Mouse (Mus musculus): ENCODE measurements around the gene Gm17268. TPM values are rescaled to one million over a fixed set of nuclear protein-coding genes. Genes with fewer than 3 reads are reported as not detected.

The Gm17268 gene
- not detected in 2 replicates for polyA plus RNA-seq (2016; fragmentation: Nextera tagmentation; extraction: Ambion mirVana)

DNA sequence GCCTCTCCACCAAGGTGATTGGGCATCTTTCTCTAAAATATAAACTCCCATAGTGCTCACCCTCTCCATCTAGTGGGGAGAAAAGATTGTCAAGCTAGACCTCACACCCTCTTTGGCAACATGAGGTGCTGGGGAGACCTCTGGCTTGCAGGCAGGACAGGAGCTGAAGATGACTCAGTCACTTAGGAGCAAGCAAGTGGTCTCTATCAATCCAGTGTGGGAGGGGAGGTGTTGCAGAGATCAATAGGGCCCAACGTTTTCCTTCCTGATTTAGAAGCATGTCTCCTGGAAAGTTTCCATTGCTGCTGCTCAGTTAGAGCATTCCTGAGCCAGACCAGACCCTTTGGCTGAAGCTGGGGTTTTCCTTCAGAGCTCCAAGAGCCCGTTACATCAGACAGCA lies at the start of gene Gm17268:
TSS of gene Gm17268 (minus strand) at position 28 of the 400 bp plus-strand sequence.
- Histone ChIP-seq H3K36me3 (no peaks in the 10 kb centered on the region), H3K9me3 (no peaks in the 10 kb centered on the region), H3K27me3 (no peaks in the 10 kb centered on the region), H3K4me1 (0 out of 2 replicates have a peak, but pooled peaks cover under 1% of the 10 kb centered on the region), H3K9ac (no peak within 1 kb of the TSS), H3K4me2 (replicated peaks) (no peak within 1 kb of the TSS), H3K27ac (no peak within 1 kb of the TSS), H3K4me3 (no peak within 1 kb of the TSS)
- no peak for ATAC-seq (ENCODE audit: insufficient number of reproducible peaks, insufficient read depth, low FRiP score, low TSS enrichment)
- 52% methylated on average over 2 of the region's 2 CpGs for WGBS

DNA sequence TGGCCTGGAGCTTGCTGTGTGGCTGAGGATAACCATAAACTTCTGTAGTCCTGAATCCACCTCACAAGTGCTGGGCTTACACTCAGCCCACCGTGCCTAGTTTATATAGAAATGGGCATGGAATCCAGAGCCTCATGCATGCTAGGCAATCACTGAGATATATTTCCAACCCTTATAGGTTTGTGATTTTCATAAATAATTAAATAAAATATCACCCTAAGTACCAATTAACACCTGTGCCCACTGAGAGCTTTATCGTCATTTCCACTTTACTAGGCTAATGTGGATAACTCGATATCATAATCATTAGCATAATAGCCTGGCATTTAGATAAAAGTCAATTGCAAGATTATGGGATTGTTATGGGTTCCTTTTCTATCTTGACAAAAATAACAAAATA lies 46.0 kb upstream of the Gm17268 start:
- no peak overlapping the region for H3K4me3 ChIP-seq
- no peaks in the 10 kb centered on the region for H3K4me1 ChIP-seq
- H3K27me3 ChIP-seq, result no peaks in the 10 kb centered on the region
- H3K9ac ChIP-seq, result no peak overlapping the region
- ATAC-seq (ENCODE audit: insufficient number of reproducible peaks, insufficient read depth, low FRiP score, low TSS enrichment), result no peak
- H3K9me3 ChIP-seq, result no peaks in the 10 kb centered on the region
- WGBS, result 87% methylated on average over 3 of the region's 3 CpGs
- H3K27ac ChIP-seq, result no peak overlapping the region
- H3K4me2 ChIP-seq (replicated peaks), result no peak overlapping the region
- no peaks in the 10 kb centered on the region for H3K36me3 ChIP-seq

DNA sequence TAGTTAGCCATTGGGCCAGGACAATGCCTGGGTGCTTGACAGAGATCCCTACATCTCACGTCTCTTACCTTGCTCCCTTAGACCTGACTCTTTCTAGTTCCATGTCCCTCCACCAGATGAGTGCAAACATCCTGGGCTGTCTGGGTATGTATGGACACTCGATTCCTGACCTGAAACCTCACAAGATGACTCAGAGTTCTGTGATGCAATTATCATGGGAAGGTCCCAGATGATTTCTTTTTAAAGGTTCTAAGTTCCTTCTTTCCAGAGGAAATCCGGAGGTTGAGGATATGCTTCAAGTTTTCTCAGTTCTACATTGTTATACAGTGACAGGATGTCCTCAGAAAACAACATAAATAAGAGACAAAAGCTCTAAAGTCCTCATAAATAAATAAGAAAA lies 42.5 kb upstream of the Gm17268 start:
- no peak overlapping the region for H3K27ac ChIP-seq
- no peak for ATAC-seq (ENCODE audit: insufficient number of reproducible peaks, insufficient read depth, low FRiP score, low TSS enrichment)
- H3K9me3 ChIP-seq, result no peaks in the 10 kb centered on the region
- no peak overlapping the region for H3K9ac ChIP-seq
- H3K4me3 ChIP-seq, result no peak overlapping the region
- H3K4me2 ChIP-seq (replicated peaks), result no peak overlapping the region
- H3K36me3 ChIP-seq, result no peaks in the 10 kb centered on the region
- no peaks in the 10 kb centered on the region for H3K27me3 ChIP-seq
- 72% methylated on average over 3 of the region's 3 CpGs for WGBS
- no peaks in the 10 kb centered on the region for H3K4me1 ChIP-seq

DNA sequence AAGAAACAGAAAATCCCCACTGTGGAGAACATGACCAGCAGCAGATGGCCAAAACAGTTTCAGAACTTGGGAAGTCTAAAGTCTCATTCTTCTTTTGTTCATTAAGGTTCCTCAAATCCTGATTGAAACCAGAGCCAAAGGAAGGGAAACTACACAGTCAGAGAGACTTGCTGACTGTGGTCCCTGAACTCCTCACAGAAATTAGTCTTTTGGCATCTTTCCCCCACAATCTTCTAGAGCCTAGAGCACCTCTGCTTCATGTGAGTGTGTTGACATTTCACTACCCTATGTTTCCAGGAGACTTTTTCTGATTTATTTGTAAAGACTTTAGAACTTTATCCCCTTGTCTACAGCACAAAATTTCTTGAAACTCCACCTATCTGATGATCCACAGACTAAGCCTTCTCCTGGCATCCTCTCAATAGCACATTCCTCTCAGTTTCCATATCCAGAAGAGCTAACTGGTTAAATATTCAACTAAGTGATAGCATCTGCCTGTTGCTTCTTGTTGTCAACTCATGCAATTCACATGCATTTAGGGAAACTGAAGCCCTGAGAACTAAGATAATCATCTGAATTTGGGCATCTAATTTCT lies 39.9 kb upstream of the Gm17268 start:
- H3K4me2 ChIP-seq (replicated peaks), result no peak overlapping the region
- 0 out of 2 replicates have a peak, but pooled peaks cover 5% of the 10 kb centered on the region for H3K9me3 ChIP-seq
- H3K9ac ChIP-seq, result no peak overlapping the region
- H3K27ac ChIP-seq, result no peak overlapping the region
- H3K36me3 ChIP-seq, result no peaks in the 10 kb centered on the region
- no peak for ATAC-seq (ENCODE audit: insufficient number of reproducible peaks, insufficient read depth, low FRiP score, low TSS enrichment)
- H3K27me3 ChIP-seq, result no peaks in the 10 kb centered on the region
- H3K4me1 ChIP-seq, result no peaks in the 10 kb centered on the region
- no peak overlapping the region for H3K4me3 ChIP-seq

DNA sequence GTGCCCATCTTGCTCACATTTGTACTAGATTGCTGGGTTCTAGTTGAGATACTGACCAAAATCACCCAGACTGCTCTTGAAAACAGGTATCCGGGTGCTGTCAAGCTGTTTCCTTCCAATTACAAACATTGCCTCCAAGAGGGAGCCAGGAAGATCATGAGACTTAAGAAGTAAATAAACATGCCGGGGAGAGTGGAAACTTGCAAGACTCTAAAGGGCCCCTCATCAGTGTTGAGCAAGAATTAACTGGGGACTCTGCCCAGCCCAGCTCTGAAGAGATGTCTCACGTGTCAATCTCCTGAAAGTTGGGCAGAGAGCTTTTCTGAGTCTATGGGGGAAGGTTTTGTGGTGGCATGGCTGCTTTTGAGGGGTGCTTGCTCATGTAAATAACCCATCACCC lies 38.7 kb upstream of the Gm17268 start:
- no peaks in the 10 kb centered on the region for H3K36me3 ChIP-seq
- no peaks in the 10 kb centered on the region for H3K27me3 ChIP-seq
- H3K4me1 ChIP-seq, result no peaks in the 10 kb centered on the region
- H3K4me3 ChIP-seq, result no peak overlapping the region
- no peak overlapping the region for H3K9ac ChIP-seq
- 0 out of 2 replicates have a peak, but pooled peaks cover 5% of the 10 kb centered on the region for H3K9me3 ChIP-seq
- H3K4me2 ChIP-seq (replicated peaks), result no peak overlapping the region
- no peak overlapping the region for H3K27ac ChIP-seq
- ATAC-seq (ENCODE audit: insufficient number of reproducible peaks, insufficient read depth, low FRiP score, low TSS enrichment), result no peak
- 76% methylated on average over 3 of the region's 3 CpGs for WGBS

DNA sequence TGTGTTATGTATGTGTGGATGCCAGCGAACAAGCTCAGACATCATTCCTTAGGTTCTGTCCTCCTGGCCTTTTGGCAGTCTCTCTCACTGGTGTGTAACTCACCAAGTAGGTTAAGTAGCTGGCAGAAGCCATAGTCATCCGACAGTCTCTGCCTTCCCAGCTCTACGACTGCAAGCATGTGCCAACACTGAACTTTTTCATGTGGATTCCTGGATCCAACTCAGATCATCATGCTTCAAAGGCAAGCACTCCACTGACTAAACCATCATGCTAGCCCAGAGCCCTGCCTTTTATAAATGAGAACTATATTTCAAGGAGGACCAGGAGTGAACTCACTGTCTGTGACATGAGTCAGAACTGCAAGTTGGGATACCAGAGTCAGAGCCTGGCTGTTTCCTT lies 35.3 kb upstream of the Gm17268 start:
- WGBS, result 78% methylated on average over 3 of the region's 3 CpGs

DNA sequence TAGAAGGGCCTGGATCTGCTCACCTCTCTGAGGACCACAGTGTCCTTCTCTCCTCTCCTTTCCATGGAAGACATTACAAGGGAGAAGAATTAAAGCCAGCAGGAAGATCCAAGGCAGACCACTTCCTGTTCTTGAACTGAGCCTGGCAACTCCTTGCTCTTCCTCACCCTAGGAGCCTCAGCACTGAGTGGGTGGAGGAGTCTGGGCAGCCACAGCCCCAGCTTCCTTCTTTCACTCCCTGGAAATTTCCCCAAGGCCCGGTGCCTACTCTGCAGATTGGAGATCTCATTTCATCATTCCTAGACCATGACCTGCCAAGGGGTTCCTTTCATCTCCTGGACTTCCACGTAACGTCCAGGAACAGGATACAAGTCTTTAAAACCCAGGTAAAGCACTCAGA lies 34.6 kb upstream of the Gm17268 start:
- no peak for ATAC-seq (ENCODE audit: insufficient number of reproducible peaks, insufficient read depth, low FRiP score, low TSS enrichment)
- no peak overlapping the region for H3K4me2 ChIP-seq (replicated peaks)
- no peak overlapping the region for H3K4me3 ChIP-seq
- H3K27ac ChIP-seq, result no peak overlapping the region
- 0 out of 2 replicates have a peak, but pooled peaks cover 5% of the 10 kb centered on the region for H3K9me3 ChIP-seq
- WGBS, result 73% methylated on average over 3 of the region's 3 CpGs
- no peaks in the 10 kb centered on the region for H3K4me1 ChIP-seq
- H3K27me3 ChIP-seq, result no peaks in the 10 kb centered on the region
- no peaks in the 10 kb centered on the region for H3K36me3 ChIP-seq
- H3K9ac ChIP-seq, result no peak overlapping the region

More for the DNA sequence above, 35.3 kb upstream of the Gm17268 start:
- Histone ChIP-seq H3K4me2 (replicated peaks) (no peak overlapping the region), H3K9me3 (0 out of 2 replicates have a peak, but pooled peaks cover 5% of the 10 kb centered on the region), H3K4me1 (no peaks in the 10 kb centered on the region), H3K36me3 (no peaks in the 10 kb centered on the region), H3K9ac (no peak overlapping the region), H3K4me3 (no peak overlapping the region), H3K27ac (no peak overlapping the region), H3K27me3 (no peaks in the 10 kb centered on the region)
- no peak for ATAC-seq (ENCODE audit: insufficient number of reproducible peaks, insufficient read depth, low FRiP score, low TSS enrichment)

DNA sequence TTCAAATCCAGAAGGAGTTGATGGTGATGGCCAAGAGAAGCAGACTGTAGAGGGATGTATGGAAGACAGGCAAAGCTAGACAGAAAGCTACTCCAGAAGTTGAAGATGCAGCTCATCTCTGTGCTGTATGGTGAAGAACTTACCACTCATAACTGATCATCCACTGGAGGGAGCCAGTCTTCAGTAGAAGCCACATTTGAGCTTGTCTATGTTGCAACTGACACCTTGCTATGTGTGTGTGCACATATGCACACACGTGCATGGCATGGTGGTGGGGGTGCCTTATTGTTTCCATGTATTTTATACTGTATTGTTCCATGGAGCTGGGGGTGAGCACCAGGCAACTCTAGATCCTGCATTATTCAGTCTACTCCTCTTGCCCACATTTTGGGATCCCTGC lies 34.0 kb upstream of the Gm17268 start:
- Histone ChIP-seq H3K4me2 (replicated peaks) (no peak overlapping the region), H3K27ac (no peak overlapping the region), H3K27me3 (no peaks in the 10 kb centered on the region), H3K9ac (no peak overlapping the region), H3K9me3 (0 out of 2 replicates have a peak, but pooled peaks cover 5% of the 10 kb centered on the region), H3K36me3 (no peaks in the 10 kb centered on the region), H3K4me3 (no peak overlapping the region), H3K4me1 (no peaks in the 10 kb centered on the region)
- 96% methylated on average over 1 of the region's 1 CpGs for WGBS
- no peak for ATAC-seq (ENCODE audit: insufficient number of reproducible peaks, insufficient read depth, low FRiP score, low TSS enrichment)

DNA sequence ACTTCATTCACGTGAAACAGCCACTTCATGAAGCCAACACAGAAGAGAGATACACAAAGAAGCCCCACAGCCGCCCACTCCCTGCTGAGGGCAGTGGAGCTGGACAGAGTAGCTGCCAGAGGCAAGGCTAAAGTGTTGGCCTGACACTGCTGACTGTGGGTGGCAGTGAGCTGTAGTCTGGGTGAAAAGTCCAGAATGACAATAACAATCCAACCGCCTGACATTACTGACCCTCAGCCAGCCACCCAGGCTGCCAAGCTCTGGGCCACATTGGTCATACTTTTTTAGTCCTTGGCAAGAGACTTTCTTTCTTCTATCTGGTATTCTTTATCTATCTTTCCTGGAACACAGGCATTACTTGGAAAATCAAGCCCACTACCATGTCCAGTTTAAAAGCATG lies 32.7 kb upstream of the Gm17268 start:
- no peak overlapping the region for H3K4me2 ChIP-seq (replicated peaks)
- H3K27me3 ChIP-seq, result no peaks in the 10 kb centered on the region
- ATAC-seq (ENCODE audit: insufficient number of reproducible peaks, insufficient read depth, low FRiP score, low TSS enrichment), result no peak
- H3K4me3 ChIP-seq, result no peak overlapping the region
- no peaks in the 10 kb centered on the region for H3K4me1 ChIP-seq
- no peak overlapping the region for H3K27ac ChIP-seq
- 0 out of 2 replicates have a peak, but pooled peaks cover 5% of the 10 kb centered on the region for H3K9me3 ChIP-seq
- no peak overlapping the region for H3K9ac ChIP-seq
- WGBS, result 76% methylated on average over 3 of the region's 3 CpGs
- H3K36me3 ChIP-seq, result no peaks in the 10 kb centered on the region

DNA sequence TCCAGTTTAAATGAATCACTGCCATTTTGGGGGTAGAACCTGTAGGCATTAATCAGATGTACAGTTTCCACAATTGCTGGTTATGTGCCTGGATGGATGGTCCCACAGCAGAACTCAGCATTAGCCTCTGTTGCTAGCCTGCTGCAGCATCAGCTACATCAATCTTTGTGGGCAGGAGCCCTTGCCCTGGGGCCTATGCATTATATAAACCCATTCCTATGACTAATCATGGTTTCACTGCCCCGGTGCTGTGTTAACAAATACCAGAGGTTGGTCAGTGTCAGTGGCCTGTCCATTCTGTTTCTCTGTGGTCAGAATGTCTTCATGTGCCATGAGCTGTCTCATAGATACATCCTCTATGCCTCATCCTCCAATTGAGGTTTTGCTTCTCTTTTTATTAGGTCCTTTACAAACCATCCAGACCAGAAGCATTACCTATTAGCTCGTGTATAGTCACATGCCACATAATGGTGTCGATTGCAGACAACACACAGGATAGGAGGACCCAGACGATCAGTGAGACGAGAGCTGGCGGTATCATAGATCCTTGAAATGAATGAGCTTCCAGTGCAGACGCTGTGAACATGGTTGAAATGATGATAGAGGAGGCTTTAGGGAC lies 28.7 kb upstream of the Gm17268 start:
- Histone ChIP-seq H3K9ac (no peak overlapping the region), H3K27me3 (no peaks in the 10 kb centered on the region), H3K4me3 (no peak overlapping the region), H3K4me2 (replicated peaks) (no peak overlapping the region), H3K4me1 (no peaks in the 10 kb centered on the region), H3K27ac (no peak overlapping the region), H3K9me3 (no peaks in the 10 kb centered on the region), H3K36me3 (no peaks in the 10 kb centered on the region)
- ATAC-seq (ENCODE audit: insufficient number of reproducible peaks, insufficient read depth, low FRiP score, low TSS enrichment), result no peak
- 80% methylated on average over 7 of the region's 7 CpGs for WGBS

DNA sequence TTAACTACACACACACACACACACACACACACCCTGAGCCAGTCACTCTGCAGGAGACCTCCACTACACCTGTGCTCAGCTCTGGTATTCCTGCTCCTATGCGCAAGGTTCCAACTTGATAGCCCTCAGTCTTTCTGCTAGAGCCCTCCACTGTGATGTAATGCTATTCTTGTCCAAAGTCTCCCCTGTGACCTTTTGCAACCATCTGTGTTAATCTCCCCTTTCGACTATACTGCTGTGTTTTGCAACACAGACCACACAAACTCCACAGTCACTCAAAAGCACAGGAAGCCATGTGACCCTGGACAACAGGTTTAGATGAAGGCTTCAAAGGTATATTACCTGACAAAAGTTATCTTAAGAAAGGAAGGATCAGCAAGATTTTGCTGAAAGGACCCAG lies 25.1 kb upstream of the Gm17268 start:
- H3K27me3 ChIP-seq, result no peaks in the 10 kb centered on the region
- no peak for ATAC-seq (ENCODE audit: insufficient number of reproducible peaks, insufficient read depth, low FRiP score, low TSS enrichment)
- no peaks in the 10 kb centered on the region for H3K4me1 ChIP-seq
- H3K9me3 ChIP-seq, result no peaks in the 10 kb centered on the region
- H3K4me3 ChIP-seq, result no peak overlapping the region
- no peak overlapping the region for H3K4me2 ChIP-seq (replicated peaks)
- no peak overlapping the region for H3K9ac ChIP-seq
- H3K36me3 ChIP-seq, result no peaks in the 10 kb centered on the region
- 69% methylated on average over 2 of the region's 2 CpGs for WGBS
- H3K27ac ChIP-seq, result no peak overlapping the region

DNA sequence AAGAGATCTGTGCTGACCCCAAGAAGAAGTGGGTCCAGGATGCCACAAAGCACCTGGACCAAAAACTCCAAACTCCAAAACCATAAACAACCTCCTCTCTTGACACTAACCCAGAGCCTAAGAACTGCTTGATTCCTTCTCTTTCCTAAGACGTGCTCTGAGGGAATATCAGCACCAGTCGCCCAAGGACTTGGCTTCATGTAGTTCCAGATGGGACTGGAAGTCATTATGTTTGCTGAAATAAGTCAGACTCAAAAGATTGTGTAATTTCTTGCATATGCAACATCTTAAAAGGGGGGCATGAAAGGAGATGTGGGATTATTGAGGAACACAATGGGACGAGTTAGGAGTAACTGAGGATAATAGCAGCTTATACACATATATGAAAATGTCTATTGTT lies 23.9 kb upstream of the Gm17268 start:
- ATAC-seq (ENCODE audit: insufficient number of reproducible peaks, insufficient read depth, low FRiP score, low TSS enrichment), result no peak
- WGBS, result 41% methylated on average over 3 of the region's 3 CpGs
- Histone ChIP-seq H3K4me2 (replicated peaks) (no peak overlapping the region), H3K4me1 (no peaks in the 10 kb centered on the region), H3K9me3 (no peaks in the 10 kb centered on the region), H3K4me3 (no peak overlapping the region), H3K36me3 (no peaks in the 10 kb centered on the region), H3K27ac (no peak overlapping the region), H3K9ac (no peak overlapping the region), H3K27me3 (no peaks in the 10 kb centered on the region)

Measured in embryonic facial prominence, embryonic 12.5 days (tissue).